Mouse (Mus musculus): ENCODE measurements around the gene P3h4. TPM values are rescaled to one million over a fixed set of nuclear protein-coding genes. Genes with fewer than 3 reads are reported as not detected.

Gene P3h4
- polyA plus RNA-seq, 1 experiment = 185 TPM

- Histone ChIP-seq H3K79me3 (ENCODE audit: low read depth) (peaks cover 12% of the 10 kb centered on the region), H3K36me3 (ENCODE audit: control insufficient read depth, insufficient read depth) (peaks cover 80% of the 10 kb centered on the region), H3K4me3 (ENCODE audit: insufficient read depth, poor library complexity, severe bottlenecking) (no peak overlapping the region), H3ac (ENCODE audit: control insufficient read depth, insufficient read length, low read depth) (no peak overlapping the region), H3K79me2 (ENCODE audit: control insufficient read depth, insufficient read depth) (peaks cover 18% of the 10 kb centered on the region), H3K27me3 (ENCODE audit: control insufficient read depth, insufficient read depth, insufficient read length) (no peaks in the 10 kb centered on the region)
- TF ChIP-seq CTCF (IDR thresholded peaks at IDR 0.05; ENCODE audit: control insufficient read depth, insufficient read depth, insufficient read length) (no peak), MYOD1 (IDR thresholded peaks at IDR 0.05; ENCODE audit: control insufficient read depth, insufficient read length, low read depth) (no peak), MAX (IDR thresholded peaks at IDR 0.05) (no peak), MYOG (IDR thresholded peaks at IDR 0.05; ENCODE audit: control insufficient read depth, extremely low read depth, insufficient read length) (no peak), CEBPB (IDR thresholded peaks at IDR 0.05; ENCODE audit: low read depth) (no peak), FOSL1 (IDR thresholded peaks at IDR 0.05; ENCODE audit: insufficient read depth, low read length, poor library complexity, severe bottlenecking) (no peak), USF1 (IDR thresholded peaks at IDR 0.05; ENCODE audit: low read depth) (no peak)
Measured at GRCm38 (mm10) chr11:100382682-100383081, 32.0 kb downstream of the P3h4 start.

- Histone ChIP-seq H3K36me3 (ENCODE audit: control insufficient read depth, insufficient read depth) (peaks cover 86% of the 10 kb centered on the region), H3K79me2 (ENCODE audit: control insufficient read depth, insufficient read depth) (no peaks in the 10 kb centered on the region), H3K4me3 (ENCODE audit: insufficient read depth, poor library complexity, severe bottlenecking) (no peak overlapping the region), H3K27me3 (ENCODE audit: control insufficient read depth, insufficient read depth, insufficient read length) (no peaks in the 10 kb centered on the region), H3K79me3 (ENCODE audit: low read depth) (no peaks in the 10 kb centered on the region), H3ac (ENCODE audit: control insufficient read depth, insufficient read length, low read depth) (no peak overlapping the region)
- TF ChIP-seq FOSL1 (IDR thresholded peaks at IDR 0.05; ENCODE audit: insufficient read depth, low read length, poor library complexity, severe bottlenecking) = no peak
- no peak for TF ChIP-seq MYOG (IDR thresholded peaks at IDR 0.05; ENCODE audit: control insufficient read depth, extremely low read depth, insufficient read length)
- TF ChIP-seq CTCF (IDR thresholded peaks at IDR 0.05; ENCODE audit: control insufficient read depth, insufficient read depth, insufficient read length) = no peak
- no peak for TF ChIP-seq MYOD1 (IDR thresholded peaks at IDR 0.05; ENCODE audit: control insufficient read depth, insufficient read length, low read depth)
Measured at GRCm38 (mm10) chr11:100379311-100379710, 35.3 kb downstream of the P3h4 start.

- Histone ChIP-seq H3K36me3 (ENCODE audit: control insufficient read depth, insufficient read depth) (peaks cover 85% of the 10 kb centered on the region), H3K79me3 (ENCODE audit: low read depth) (no peaks in the 10 kb centered on the region), H3ac (ENCODE audit: control insufficient read depth, insufficient read length, low read depth) (no peak overlapping the region), H3K4me3 (ENCODE audit: insufficient read depth, poor library complexity, severe bottlenecking) (no peak overlapping the region), H3K27me3 (ENCODE audit: control insufficient read depth, insufficient read depth, insufficient read length) (no peaks in the 10 kb centered on the region), H3K79me2 (ENCODE audit: control insufficient read depth, insufficient read depth) (no peaks in the 10 kb centered on the region)
- no peak for TF ChIP-seq MYOD1 (IDR thresholded peaks at IDR 0.05; ENCODE audit: control insufficient read depth, insufficient read length, low read depth)
- no peak for TF ChIP-seq CTCF (IDR thresholded peaks at IDR 0.05; ENCODE audit: control insufficient read depth, insufficient read depth, insufficient read length)
- TF ChIP-seq MYOG (IDR thresholded peaks at IDR 0.05; ENCODE audit: control insufficient read depth, extremely low read depth, insufficient read length) = no peak
- no peak for TF ChIP-seq MAX (IDR thresholded peaks at IDR 0.05)
- no peak for TF ChIP-seq CEBPB (IDR thresholded peaks at IDR 0.05; ENCODE audit: low read depth)
- TF ChIP-seq USF1 (IDR thresholded peaks at IDR 0.05; ENCODE audit: low read depth) = no peak
- TF ChIP-seq FOSL1 (IDR thresholded peaks at IDR 0.05; ENCODE audit: insufficient read depth, low read length, poor library complexity, severe bottlenecking) = no peak
Measured at GRCm38 (mm10) chr11:100378446-100378845, 36.2 kb downstream of the P3h4 start.

GRCm38 (mm10) chr11:100377989-100378388, 36.6 kb downstream of the P3h4 start:
- Histone ChIP-seq H3K4me3 (ENCODE audit: insufficient read depth, poor library complexity, severe bottlenecking) (no peak overlapping the region), H3K36me3 (ENCODE audit: control insufficient read depth, insufficient read depth) (peaks cover 85% of the 10 kb centered on the region), H3K79me2 (ENCODE audit: control insufficient read depth, insufficient read depth) (no peaks in the 10 kb centered on the region), H3ac (ENCODE audit: control insufficient read depth, insufficient read length, low read depth) (no peak overlapping the region), H3K79me3 (ENCODE audit: low read depth) (no peaks in the 10 kb centered on the region), H3K27me3 (ENCODE audit: control insufficient read depth, insufficient read depth, insufficient read length) (no peaks in the 10 kb centered on the region)
- no peak for TF ChIP-seq USF1 (IDR thresholded peaks at IDR 0.05; ENCODE audit: low read depth)
- no peak for TF ChIP-seq MYOD1 (IDR thresholded peaks at IDR 0.05; ENCODE audit: control insufficient read depth, insufficient read length, low read depth)
- TF ChIP-seq CEBPB (IDR thresholded peaks at IDR 0.05; ENCODE audit: low read depth) = no peak
- TF ChIP-seq FOSL1 (IDR thresholded peaks at IDR 0.05; ENCODE audit: insufficient read depth, low read length, poor library complexity, severe bottlenecking) = no peak
- no peak for TF ChIP-seq MAX (IDR thresholded peaks at IDR 0.05)
- no peak for TF ChIP-seq MYOG (IDR thresholded peaks at IDR 0.05; ENCODE audit: control insufficient read depth, extremely low read depth, insufficient read length)
- TF ChIP-seq CTCF (IDR thresholded peaks at IDR 0.05; ENCODE audit: control insufficient read depth, insufficient read depth, insufficient read length) = no peak

GRCm38 (mm10) chr11:100376746-100377389, 37.8 kb downstream of the P3h4 start:
- Histone ChIP-seq H3ac (ENCODE audit: control insufficient read depth, insufficient read length, low read depth) (no peak overlapping the region), H3K36me3 (ENCODE audit: control insufficient read depth, insufficient read depth) (peaks cover 86% of the 10 kb centered on the region), H3K79me3 (ENCODE audit: low read depth) (no peaks in the 10 kb centered on the region), H3K27me3 (ENCODE audit: control insufficient read depth, insufficient read depth, insufficient read length) (no peaks in the 10 kb centered on the region), H3K79me2 (ENCODE audit: control insufficient read depth, insufficient read depth) (no peaks in the 10 kb centered on the region), H3K4me3 (ENCODE audit: insufficient read depth, poor library complexity, severe bottlenecking) (no peak overlapping the region)
- TF ChIP-seq MYOD1 (IDR thresholded peaks at IDR 0.05; ENCODE audit: control insufficient read depth, insufficient read length, low read depth) = no peak
- no peak for TF ChIP-seq MYOG (IDR thresholded peaks at IDR 0.05; ENCODE audit: control insufficient read depth, extremely low read depth, insufficient read length)
- TF ChIP-seq MAX (IDR thresholded peaks at IDR 0.05) = no peak
- TF ChIP-seq CTCF (IDR thresholded peaks at IDR 0.05; ENCODE audit: control insufficient read depth, insufficient read depth, insufficient read length) = no peak
- no peak for TF ChIP-seq FOSL1 (IDR thresholded peaks at IDR 0.05; ENCODE audit: insufficient read depth, low read length, poor library complexity, severe bottlenecking)
- no peak for TF ChIP-seq USF1 (IDR thresholded peaks at IDR 0.05; ENCODE audit: low read depth)
- TF ChIP-seq CEBPB (IDR thresholded peaks at IDR 0.05; ENCODE audit: low read depth) = no peak

Data from C2C12 (cell line).